Mouse (Mus musculus) heart, postnatal 0 days (tissue): ENCODE results near the gene Gse1.

Experiments used
- CTCF ChIP-seq: IDR thresholded peaks from 2 replicates; pipeline ENCODE4 v1.5.1; 2016; ENCODE audit warnings: antibody characterized with exemption, control low read depth, low read depth
- EP300 ChIP-seq: IDR thresholded peaks from 2 replicates; pipeline ENCODE4 v1.6.1; 2016; ENCODE audit warnings: antibody characterized with exemption, low read depth

DNA sequence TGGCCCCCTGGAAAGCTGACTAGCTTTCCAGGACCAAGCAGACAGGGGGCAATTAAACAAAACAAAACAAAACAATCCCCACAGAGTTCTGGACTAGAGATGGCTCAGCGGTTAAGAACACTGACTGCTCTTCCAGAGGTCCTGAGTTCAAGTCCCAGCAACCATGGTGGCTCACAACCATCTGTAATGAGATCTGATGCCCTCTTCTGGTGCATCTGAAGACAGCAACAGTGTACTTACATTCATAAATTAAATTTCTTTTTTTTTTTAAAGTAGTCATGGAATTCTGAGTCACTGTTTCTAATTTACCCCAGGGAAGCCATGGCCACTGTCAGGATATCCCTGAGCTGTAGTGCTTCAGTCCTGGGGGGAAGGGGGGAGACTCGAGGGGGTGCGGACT is 386.2 kb downstream of the Gse1 start:
- TF ChIP-seq CTCF, result no peak
- TF ChIP-seq EP300, result no peak
